Mouse (Mus musculus): Measurements from ENCODE around the gene Hpca. TPM values are rescaled to one million over a fixed set of nuclear protein-coding genes. Genes with fewer than 3 reads are reported as not detected.

The Hpca gene
- polyA plus RNA-seq, 1 experiment from 2014 or later, result 3.6 TPM

DNA sequence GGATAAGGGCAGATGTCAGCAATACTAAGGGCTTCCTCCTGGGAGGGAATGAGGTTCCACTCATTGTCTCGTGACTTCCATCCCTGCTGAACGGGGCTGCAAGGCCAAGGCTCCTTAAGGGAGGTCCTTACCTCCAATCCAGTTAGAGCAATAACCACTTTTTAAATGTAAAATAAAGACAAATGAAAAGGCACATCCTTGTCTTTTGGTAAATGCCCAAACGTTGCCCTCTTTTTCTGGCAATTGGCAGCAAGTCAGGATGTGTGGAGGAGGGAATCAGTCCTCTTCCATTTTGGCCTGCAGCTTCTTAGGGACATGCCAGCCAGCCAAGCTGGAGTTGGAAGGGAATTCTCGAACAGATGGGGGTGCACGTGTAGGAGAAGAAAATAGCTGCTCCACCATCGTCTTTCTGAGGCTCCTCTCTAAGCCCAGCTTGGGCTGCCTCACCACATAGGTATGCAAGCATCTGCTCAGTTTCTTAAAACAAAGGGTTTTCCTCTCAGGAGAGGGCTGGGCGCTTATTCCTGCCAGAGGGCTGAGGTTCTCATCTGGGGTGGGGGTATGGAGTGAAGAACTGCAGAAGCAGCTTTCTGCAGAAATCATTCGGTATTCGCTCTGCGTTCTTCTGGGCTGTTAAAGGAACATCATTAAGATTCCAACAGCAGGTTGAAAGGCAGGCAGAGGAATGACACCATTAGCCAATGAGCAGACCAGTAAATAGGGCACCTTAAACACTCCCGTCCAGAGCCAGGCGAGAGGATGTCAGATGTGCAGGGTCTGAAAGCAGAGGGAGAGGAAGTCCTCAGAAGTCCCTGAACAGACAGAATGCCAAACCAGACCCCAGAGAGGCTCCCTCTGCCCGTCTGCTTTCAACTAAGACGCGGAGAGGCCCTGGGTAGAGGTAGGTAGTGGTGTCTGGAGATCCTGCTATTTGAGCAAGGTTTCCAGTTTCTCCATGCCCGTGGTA, 22.8 kb upstream of the Hpca start:
- WGBS, result 71% methylated on average over 16 of the region's 16 CpGs
- Histone ChIP-seq H3K9ac (replicated peaks) (no peak overlapping the region), H3K4me2 (replicated peaks) (no peak overlapping the region), H3K27me3 (no peaks in the 10 kb centered on the region; the same call in 1 of the 2 replicates), H3K4me3 (no peak overlapping the region), H3K4me1 (peaks cover 18% of the 10 kb centered on the region), H3K36me3 (peaks cover 8% of the 10 kb centered on the region; the same call in 1 of the 2 replicates), H3K27ac (replicated peaks) (peak overlapping the region; percentile 46), H3K9me3 (no peaks in the 10 kb centered on the region)
- ATAC-seq (ENCODE audit: low FRiP score, low read depth), result no peak

DNA sequence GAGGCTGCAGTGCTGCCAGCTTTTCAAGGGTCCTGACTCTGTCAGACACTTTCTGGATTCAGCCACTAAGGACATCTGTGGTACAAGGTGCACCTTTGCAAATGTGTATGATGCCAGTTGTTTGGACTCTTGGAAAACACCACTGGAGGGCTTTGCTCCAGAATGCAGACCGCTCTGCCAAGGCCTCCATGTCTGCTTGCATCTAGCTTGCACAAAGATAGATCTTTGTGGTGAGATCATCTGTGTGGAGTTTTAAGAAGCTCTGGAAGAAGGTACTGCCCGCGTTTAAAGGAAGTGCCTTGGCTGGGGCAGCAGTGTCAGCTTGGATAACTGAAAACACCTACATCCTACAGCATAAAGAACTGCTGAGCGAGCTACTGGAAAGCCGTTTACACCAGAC, 21.7 kb upstream of the Hpca start:
- 90% methylated on average over 5 of the region's 5 CpGs for WGBS
- no peak overlapping the region for H3K9ac ChIP-seq (replicated peaks)
- no peak overlapping the region for H3K4me2 ChIP-seq (replicated peaks)
- no peaks in the 10 kb centered on the region for H3K36me3 ChIP-seq
- H3K4me1 ChIP-seq, result peaks cover 18% of the 10 kb centered on the region
- peaks cover 9% of the 10 kb centered on the region for H3K27me3 ChIP-seq
- no peak for ATAC-seq (ENCODE audit: low FRiP score, low read depth)
- H3K9me3 ChIP-seq, result no peaks in the 10 kb centered on the region
- H3K27ac ChIP-seq (replicated peaks), result no peak overlapping the region
- no peak overlapping the region for H3K4me3 ChIP-seq

DNA sequence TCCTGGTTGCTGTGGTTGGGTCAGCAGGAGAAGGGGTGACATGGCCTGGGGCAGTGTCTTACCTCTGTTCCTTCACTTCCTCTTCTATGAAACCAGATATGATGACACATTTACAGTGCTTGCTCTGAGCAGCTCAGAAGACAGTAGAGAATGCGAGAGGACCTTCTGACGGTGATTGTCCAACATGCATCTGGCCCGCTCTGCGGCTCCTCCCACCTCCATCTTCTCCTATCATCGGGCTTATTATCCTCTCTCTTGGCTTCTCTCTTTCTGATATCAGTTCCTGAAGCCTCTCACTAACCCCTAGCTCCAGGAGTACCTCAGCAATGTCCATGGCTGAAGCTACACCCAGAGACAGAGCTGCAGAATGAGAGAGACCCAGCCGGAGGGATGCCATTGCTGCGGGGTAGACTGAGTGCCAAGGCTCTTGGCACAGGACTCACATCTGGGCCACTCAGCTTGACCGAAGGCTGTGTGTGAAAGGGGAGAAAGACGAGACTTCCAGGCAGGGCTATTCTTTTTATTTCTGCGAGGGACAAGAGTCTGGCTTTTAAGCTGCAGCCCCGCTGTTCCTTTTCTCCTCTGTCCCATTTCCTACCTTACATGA, 20.7 kb upstream of the Hpca start:
- Histone ChIP-seq H3K4me2 (replicated peaks) (no peak overlapping the region), H3K36me3 (no peaks in the 10 kb centered on the region), H3K4me1 (peaks cover 18% of the 10 kb centered on the region), H3K9me3 (no peaks in the 10 kb centered on the region), H3K9ac (replicated peaks) (no peak overlapping the region), H3K27me3 (peaks cover 18% of the 10 kb centered on the region), H3K4me3 (no peak overlapping the region), H3K27ac (replicated peaks) (no peak overlapping the region)
- 92% methylated on average over 11 of the region's 11 CpGs for WGBS
- no peak for ATAC-seq (ENCODE audit: low FRiP score, low read depth)

DNA sequence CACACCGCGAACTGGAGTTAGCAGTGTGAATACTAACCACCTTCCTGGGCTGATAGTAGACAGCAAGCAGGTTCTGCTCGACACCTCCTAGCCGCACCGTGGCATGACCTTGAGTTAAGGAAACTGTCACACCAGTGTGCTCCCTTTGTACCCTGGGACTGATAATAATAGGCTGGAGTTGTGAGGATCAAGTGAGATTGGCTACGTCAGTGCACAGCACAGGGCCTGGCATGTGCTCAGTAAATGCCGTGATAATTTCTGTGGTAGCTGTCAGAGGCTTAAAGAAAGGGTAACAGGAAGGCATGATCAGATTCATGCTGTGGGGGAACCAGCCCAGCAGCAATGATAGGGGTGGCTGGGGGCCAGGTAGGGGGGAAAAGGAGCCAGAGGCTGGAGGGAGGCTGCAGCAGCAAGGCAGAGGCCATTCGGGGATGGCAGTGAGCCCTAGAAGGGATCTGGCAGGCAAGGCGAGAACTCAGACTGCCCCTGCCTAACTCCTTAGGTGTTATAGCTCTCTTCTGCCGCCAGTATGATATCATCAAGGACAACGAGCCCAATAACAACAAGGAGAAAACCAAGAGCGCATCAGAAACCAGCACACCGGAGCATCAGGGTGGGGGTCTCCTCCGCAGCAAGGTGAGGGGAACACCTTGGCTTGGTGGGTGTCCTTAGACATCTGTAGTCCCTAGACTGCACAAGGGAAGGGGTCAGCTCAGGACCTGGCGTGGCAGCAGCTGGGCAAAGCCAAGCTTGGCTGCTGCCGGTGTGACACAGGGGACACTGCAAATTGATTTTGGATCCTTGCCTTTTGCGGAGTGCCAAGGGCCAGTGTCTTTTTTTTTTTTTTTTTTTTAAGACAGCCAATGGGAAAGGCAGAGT, 20.0 kb upstream of the Hpca start:
- no peak overlapping the region for H3K9ac ChIP-seq (replicated peaks)
- H3K4me1 ChIP-seq, result peaks cover 24% of the 10 kb centered on the region
- H3K36me3 ChIP-seq, result no peaks in the 10 kb centered on the region
- H3K9me3 ChIP-seq, result no peaks in the 10 kb centered on the region
- 83% methylated on average over 17 of the region's 17 CpGs for WGBS
- no peak for ATAC-seq (ENCODE audit: low FRiP score, low read depth)
- no peak overlapping the region; the same call in 1 of the 2 replicates for H3K27ac ChIP-seq (replicated peaks)
- no peak overlapping the region for H3K4me3 ChIP-seq
- peaks cover 26% of the 10 kb centered on the region for H3K27me3 ChIP-seq
- H3K4me2 ChIP-seq (replicated peaks), result no peak overlapping the region

DNA sequence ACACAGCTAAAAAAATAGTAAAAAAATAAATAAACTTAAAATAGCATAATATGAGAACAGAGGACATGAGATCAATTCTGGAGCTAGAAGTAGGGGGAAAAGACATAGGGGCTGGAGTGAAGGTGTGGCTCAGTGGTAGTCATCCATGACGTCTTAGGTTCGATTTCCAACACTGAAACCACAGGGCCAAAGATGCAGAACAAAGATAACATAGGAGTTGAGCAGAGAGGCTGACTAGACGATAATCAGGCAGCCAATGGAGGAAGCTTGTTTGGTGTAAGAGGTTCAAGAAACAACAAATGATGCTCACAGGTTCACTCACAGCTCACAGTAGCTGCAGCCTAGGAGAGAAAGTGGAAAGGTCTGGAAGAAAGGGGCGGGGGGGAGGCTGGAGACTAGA, 19.0 kb upstream of the Hpca start:
- H3K4me1 ChIP-seq, result peaks cover 30% of the 10 kb centered on the region
- peaks cover 36% of the 10 kb centered on the region for H3K27me3 ChIP-seq
- no peak for ATAC-seq (ENCODE audit: low FRiP score, low read depth)
- H3K9ac ChIP-seq (replicated peaks), result no peak overlapping the region
- H3K4me2 ChIP-seq (replicated peaks), result no peak overlapping the region
- H3K36me3 ChIP-seq, result no peaks in the 10 kb centered on the region
- H3K9me3 ChIP-seq, result no peaks in the 10 kb centered on the region
- 79% methylated on average over 4 of the region's 4 CpGs for WGBS
- H3K27ac ChIP-seq (replicated peaks), result no peak overlapping the region
- no peak overlapping the region for H3K4me3 ChIP-seq

DNA sequence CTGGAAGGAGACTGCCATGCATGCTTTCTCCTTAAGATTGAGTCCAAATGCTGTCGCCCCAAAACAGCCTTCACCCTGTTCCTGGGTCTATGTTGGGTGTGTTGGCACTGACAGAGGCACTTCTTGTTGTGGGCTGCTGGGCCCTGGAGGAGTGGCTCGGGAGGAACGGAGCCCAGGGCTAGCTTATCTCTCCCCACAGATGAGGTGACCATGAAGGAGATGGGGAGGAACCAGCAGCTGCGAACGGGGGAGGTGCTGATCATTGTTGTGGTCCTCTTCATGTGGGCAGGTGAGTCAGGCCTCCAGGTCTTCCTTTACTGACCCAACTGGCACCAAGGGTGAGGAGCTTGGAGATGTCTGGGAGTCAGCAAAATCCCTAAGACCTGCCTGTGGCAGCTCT, 17.8 kb upstream of the Hpca start:
- H3K4me3 ChIP-seq, result no peak overlapping the region
- no peak for ATAC-seq (ENCODE audit: low FRiP score, low read depth)
- no peak overlapping the region for H3K27ac ChIP-seq (replicated peaks)
- peaks cover 30% of the 10 kb centered on the region for H3K4me1 ChIP-seq
- 87% methylated on average over 5 of the region's 5 CpGs for WGBS
- no peak overlapping the region for H3K9ac ChIP-seq (replicated peaks)
- H3K4me2 ChIP-seq (replicated peaks), result no peak overlapping the region
- H3K9me3 ChIP-seq, result no peaks in the 10 kb centered on the region
- no peaks in the 10 kb centered on the region for H3K36me3 ChIP-seq
- peaks cover 44% of the 10 kb centered on the region for H3K27me3 ChIP-seq

DNA sequence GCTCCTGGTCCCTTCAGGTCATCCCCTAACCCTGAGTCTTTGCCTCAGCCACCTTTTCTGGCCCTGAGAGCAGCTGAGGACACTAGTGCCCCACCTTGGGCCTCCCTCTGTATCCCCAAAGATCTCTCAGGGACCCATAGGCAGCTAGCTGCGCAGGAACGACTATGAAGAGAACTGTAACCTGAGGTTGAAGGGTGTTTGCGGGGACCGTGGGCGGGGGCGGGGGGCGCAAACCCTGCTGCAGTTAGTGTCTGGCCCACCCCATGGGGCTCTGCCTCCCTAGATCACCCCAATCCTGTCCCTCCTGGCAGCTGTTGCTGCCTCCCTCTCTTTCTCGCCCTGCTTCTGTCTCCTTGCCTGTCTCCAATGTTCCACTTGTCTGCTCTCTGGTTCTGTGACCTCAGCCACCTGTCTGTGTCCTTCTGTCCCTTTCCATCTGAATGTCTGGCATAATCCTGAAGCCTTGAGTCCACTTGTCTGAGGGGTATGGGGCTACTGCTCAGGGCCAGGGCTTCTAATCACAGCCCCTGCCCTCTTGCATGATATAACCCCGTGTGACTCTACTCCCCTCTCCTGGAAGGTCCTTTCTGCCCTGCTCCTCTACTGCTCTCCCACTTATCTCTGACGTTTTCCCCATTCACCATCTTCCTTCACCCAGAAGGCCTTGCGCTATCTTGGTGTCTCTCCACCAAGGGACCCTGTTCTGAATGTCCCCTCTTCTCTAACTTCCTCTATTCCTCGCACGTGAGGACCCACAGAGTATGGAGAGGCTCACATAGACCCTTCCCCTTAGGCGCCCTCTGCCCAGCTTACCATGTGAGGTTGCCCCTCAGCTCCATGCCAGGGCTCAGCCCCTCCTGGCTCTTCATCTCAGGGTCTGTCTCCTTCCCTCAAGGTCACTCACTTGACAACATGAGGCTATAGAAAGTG, 15.8 kb upstream of the Hpca start:
- H3K4me3 ChIP-seq, result peak overlapping the region; percentile 61
- H3K9ac ChIP-seq (replicated peaks), result peak overlapping the region; percentile 79; the same call in 1 of the 2 replicates
- 46% methylated on average over 14 of the region's 14 CpGs for WGBS
- H3K4me1 ChIP-seq, result peaks cover 25% of the 10 kb centered on the region
- H3K27me3 ChIP-seq, result peaks cover 50% of the 10 kb centered on the region
- H3K36me3 ChIP-seq, result no peaks in the 10 kb centered on the region
- no peaks in the 10 kb centered on the region for H3K9me3 ChIP-seq
- H3K4me2 ChIP-seq (replicated peaks), result peak overlapping the region; percentile 93
- H3K27ac ChIP-seq (replicated peaks), result no peak overlapping the region
- no peak for ATAC-seq (ENCODE audit: low FRiP score, low read depth)

DNA sequence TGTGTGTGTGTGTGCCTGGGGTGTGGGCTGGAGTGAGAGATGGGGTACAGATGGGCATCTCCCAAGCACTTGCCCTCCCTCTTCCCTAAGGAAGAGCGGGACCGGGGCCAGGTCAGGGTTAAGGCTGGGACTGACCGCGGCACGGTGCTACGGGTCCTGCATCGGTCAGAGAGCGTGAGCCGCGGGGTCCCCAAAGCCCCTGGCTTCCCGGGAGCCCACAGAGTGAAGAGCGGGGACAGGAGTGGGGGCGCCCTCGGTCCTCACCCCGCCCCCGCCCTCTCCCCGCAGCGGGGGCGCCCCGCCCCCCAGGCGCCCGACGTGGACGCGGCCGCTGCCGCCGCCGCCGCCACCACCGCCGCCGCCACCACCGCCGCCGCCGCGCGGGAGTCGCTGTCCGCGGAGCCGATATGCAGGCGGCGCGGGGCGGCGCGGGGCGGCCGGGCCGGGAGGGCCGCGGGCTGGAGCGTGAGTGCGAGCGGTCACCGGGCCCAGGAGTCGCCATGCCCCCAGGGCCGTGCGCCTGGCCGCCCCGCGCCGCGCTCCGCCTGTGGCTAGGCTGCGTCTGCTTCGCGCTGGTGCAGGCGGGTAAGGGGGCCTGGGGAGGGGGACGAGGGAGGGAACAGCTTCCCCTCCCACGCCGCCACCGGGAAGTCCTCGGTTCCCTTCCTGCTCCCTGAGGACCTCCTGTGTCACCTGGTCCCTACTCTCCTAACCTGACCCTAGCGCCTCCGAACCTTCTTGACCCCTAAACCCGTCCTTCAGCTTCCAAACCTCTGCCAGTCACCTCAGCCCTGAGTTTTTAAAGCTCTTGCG, 14.9 kb upstream of the Hpca start, which contains the start of gene Fndc5:
Gene Fndc5 (plus strand): TSS at position 421 of the 813 bp plus-strand sequence.
- H3K9me3 ChIP-seq, result no peaks in the 10 kb centered on the region
- 0 out of 2 replicates have a peak, but pooled peaks have one; percentile 52 for ATAC-seq (ENCODE audit: low FRiP score, low read depth)
- H3K27ac ChIP-seq (replicated peaks), result no peak within 1 kb of the TSS
- peaks cover 25% of the 10 kb centered on the region for H3K4me1 ChIP-seq
- H3K4me2 ChIP-seq (replicated peaks), result peak within 1 kb of the TSS; percentile 93
- H3K4me3 ChIP-seq, result peak within 1 kb of the TSS; percentile 61
- H3K9ac ChIP-seq (replicated peaks), result peak within 1 kb of the TSS; percentile 79
- H3K27me3 ChIP-seq, result peaks cover 59% of the 10 kb centered on the region
- WGBS, result 1% methylated on average over 15 of the region's 80 CpGs
- no peaks in the 10 kb centered on the region for H3K36me3 ChIP-seq

DNA sequence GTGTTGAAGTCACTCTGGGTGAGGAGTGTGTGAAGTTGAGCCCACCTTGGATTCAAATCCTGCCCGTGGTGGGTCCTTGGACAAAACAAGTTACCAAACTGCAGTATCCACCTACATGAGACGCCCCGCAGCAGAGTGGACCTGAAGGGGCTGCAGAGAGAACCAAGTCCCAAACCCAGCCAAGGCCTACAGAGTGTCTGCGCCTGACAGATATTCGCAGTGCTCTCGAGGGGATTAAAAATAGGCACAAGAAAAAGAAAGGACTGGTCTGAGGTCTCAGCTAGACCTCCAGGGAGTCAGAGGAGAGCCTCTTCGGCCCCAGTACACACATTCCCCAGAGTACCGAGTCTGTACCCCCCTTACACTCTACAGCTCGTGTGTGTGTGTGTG, 14.3 kb upstream of the Hpca start:
- H3K27ac ChIP-seq (replicated peaks), result no peak overlapping the region
- peak overlapping the region; percentile 61 for H3K4me3 ChIP-seq
- H3K36me3 ChIP-seq, result no peaks in the 10 kb centered on the region
- H3K4me1 ChIP-seq, result peaks cover 20% of the 10 kb centered on the region
- peaks cover 65% of the 10 kb centered on the region for H3K27me3 ChIP-seq
- H3K4me2 ChIP-seq (replicated peaks), result peak overlapping the region; percentile 93
- no peaks in the 10 kb centered on the region for H3K9me3 ChIP-seq
- ATAC-seq (ENCODE audit: low FRiP score, low read depth), result no peak
- H3K9ac ChIP-seq (replicated peaks), result peak overlapping the region; percentile 79; the same call in 1 of the 2 replicates
- WGBS, result 27% methylated on average over 9 of the region's 9 CpGs

DNA sequence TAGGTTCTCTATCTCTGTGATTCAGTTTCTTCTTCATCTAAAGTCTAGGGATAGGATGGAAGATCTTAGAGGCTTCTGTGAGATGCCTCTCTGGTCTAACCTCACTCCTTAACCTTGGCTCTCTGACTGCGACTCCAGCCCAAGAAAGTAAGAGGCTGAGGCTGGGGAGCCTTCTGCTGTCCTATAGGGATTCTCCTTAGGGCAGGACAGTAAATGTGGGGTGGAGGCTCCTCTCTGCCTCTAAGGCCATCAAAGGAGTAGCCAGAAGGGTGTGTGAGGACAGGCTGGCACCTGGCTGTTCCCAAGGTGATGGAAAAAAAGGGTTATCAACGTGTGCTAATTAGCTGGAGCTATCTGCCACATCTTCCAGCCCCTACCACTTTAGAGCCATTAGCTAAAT, 13.8 kb upstream of the Hpca start:
- Histone ChIP-seq H3K27ac (replicated peaks) (no peak overlapping the region), H3K4me1 (peaks cover 24% of the 10 kb centered on the region), H3K4me3 (no peak overlapping the region), H3K4me2 (replicated peaks) (no peak overlapping the region), H3K36me3 (no peaks in the 10 kb centered on the region), H3K9me3 (no peaks in the 10 kb centered on the region), H3K27me3 (peaks cover 71% of the 10 kb centered on the region), H3K9ac (replicated peaks) (no peak overlapping the region)
- WGBS, result 56% methylated on average over 2 of the region's 2 CpGs
- no peak for ATAC-seq (ENCODE audit: low FRiP score, low read depth)

Data from midbrain, embryonic 12.5 days (tissue).